Mouse (Mus musculus): Measurements from ENCODE around the gene Dpm3. TPM values are rescaled to one million over a fixed set of nuclear protein-coding genes. Genes with fewer than 3 reads are reported as not detected.

Dpm3 gene
- polyA plus RNA-seq, 1 experiment from 2014 or later = 129 TPM

- no peak overlapping the region for H3K27ac ChIP-seq
- H3K4me2 ChIP-seq = peak overlapping the region; percentile 56
- WGBS = 29% methylated on average over 1 of the region's 1 CpGs
- H3K9ac ChIP-seq = no peak overlapping the region
- H3K27me3 ChIP-seq (replicated peaks) = no peaks in the 10 kb centered on the region
- H3K4me1 ChIP-seq = no peaks in the 10 kb centered on the region
- no peak for ATAC-seq (ENCODE audit: insufficient read depth, low FRiP score, low read depth)
- no peaks in the 10 kb centered on the region for H3K36me3 ChIP-seq
- no peaks in the 10 kb centered on the region for H3K9me3 ChIP-seq
- H3K4me3 ChIP-seq (replicated peaks) = peak overlapping the region; percentile 20; the same call in 1 of the 2 replicates
Measured at GRCm38 (mm10) chr3:89300071-89300470, 40.9 kb downstream of the Dpm3 start.

GRCm38 (mm10) chr3:89300514-89300913, 41.4 kb downstream of the Dpm3 start:
- no peak overlapping the region for H3K9ac ChIP-seq
- no peak overlapping the region for H3K27ac ChIP-seq
- H3K36me3 ChIP-seq = no peaks in the 10 kb centered on the region
- no peaks in the 10 kb centered on the region for H3K4me1 ChIP-seq
- ATAC-seq (ENCODE audit: insufficient read depth, low FRiP score, low read depth) = no peak
- no peaks in the 10 kb centered on the region for H3K9me3 ChIP-seq
- no peaks in the 10 kb centered on the region for H3K27me3 ChIP-seq (replicated peaks)
- H3K4me2 ChIP-seq = peak overlapping the region; percentile 56; the same call in 1 of the 2 replicates
- 67% methylated on average over 2 of the region's 2 CpGs for WGBS
- H3K4me3 ChIP-seq (replicated peaks) = no peak overlapping the region

GRCm38 (mm10) chr3:89304440-89304839, 45.3 kb downstream of the Dpm3 start:
- no peaks in the 10 kb centered on the region for H3K9me3 ChIP-seq
- no peak overlapping the region for H3K4me3 ChIP-seq (replicated peaks)
- no peak for ATAC-seq (ENCODE audit: insufficient read depth, low FRiP score, low read depth)
- H3K27ac ChIP-seq = no peak overlapping the region
- 53% methylated on average over 6 of the region's 6 CpGs for WGBS
- H3K9ac ChIP-seq = no peak overlapping the region
- no peak overlapping the region for H3K4me2 ChIP-seq
- no peaks in the 10 kb centered on the region for H3K36me3 ChIP-seq
- 0 out of 2 replicates have a peak, but pooled peaks cover 2% of the 10 kb centered on the region for H3K4me1 ChIP-seq
- H3K27me3 ChIP-seq (replicated peaks) = no peaks in the 10 kb centered on the region

- no peak for ATAC-seq (ENCODE audit: insufficient read depth, low FRiP score, low read depth)
- H3K27ac ChIP-seq = no peak overlapping the region
- H3K27me3 ChIP-seq (replicated peaks) = no peaks in the 10 kb centered on the region
- no peak overlapping the region for H3K9ac ChIP-seq
- 0 out of 2 replicates have a peak, but pooled peaks cover 2% of the 10 kb centered on the region for H3K4me1 ChIP-seq
- no peak overlapping the region for H3K4me2 ChIP-seq
- H3K4me3 ChIP-seq (replicated peaks) = no peak overlapping the region
- H3K36me3 ChIP-seq = no peaks in the 10 kb centered on the region
- 73% methylated on average over 4 of the region's 4 CpGs for WGBS
- no peaks in the 10 kb centered on the region for H3K9me3 ChIP-seq
Measured at GRCm38 (mm10) chr3:89305105-89305504, 45.9 kb downstream of the Dpm3 start.

- Histone ChIP-seq H3K27ac (no peak overlapping the region), H3K27me3 (replicated peaks) (no peaks in the 10 kb centered on the region), H3K9ac (no peak overlapping the region), H3K4me2 (no peak overlapping the region), H3K4me1 (0 out of 2 replicates have a peak, but pooled peaks cover 2% of the 10 kb centered on the region), H3K9me3 (no peaks in the 10 kb centered on the region), H3K4me3 (replicated peaks) (no peak overlapping the region), H3K36me3 (no peaks in the 10 kb centered on the region)
- WGBS = 67% methylated on average over 8 of the region's 8 CpGs
- ATAC-seq (ENCODE audit: insufficient read depth, low FRiP score, low read depth) = no peak; the same call in 1 of the 2 replicates
Measured at GRCm38 (mm10) chr3:89305551-89306325, 46.6 kb downstream of the Dpm3 start.

GRCm38 (mm10) chr3:89308089-89308488, 48.9 kb downstream of the Dpm3 start:
- Histone ChIP-seq H3K9ac (no peak overlapping the region), H3K4me1 (0 out of 2 replicates have a peak, but pooled peaks cover 2% of the 10 kb centered on the region), H3K27me3 (replicated peaks) (no peaks in the 10 kb centered on the region), H3K4me3 (replicated peaks) (no peak overlapping the region), H3K27ac (no peak overlapping the region), H3K36me3 (no peaks in the 10 kb centered on the region), H3K9me3 (no peaks in the 10 kb centered on the region), H3K4me2 (no peak overlapping the region)
- 5% methylated on average over 9 of the region's 9 CpGs for WGBS
- ATAC-seq (ENCODE audit: insufficient read depth, low FRiP score, low read depth) = peak; percentile 67

- H3K9ac ChIP-seq = no peak overlapping the region
- peak overlapping the region; percentile 26; the same call in 1 of the 2 replicates for H3K27ac ChIP-seq
- H3K9me3 ChIP-seq = no peaks in the 10 kb centered on the region
- H3K27me3 ChIP-seq (replicated peaks) = peaks cover 17% of the 10 kb centered on the region
- no peak overlapping the region for H3K4me2 ChIP-seq
- no peak overlapping the region for H3K4me3 ChIP-seq (replicated peaks)
- peak; percentile 28; the same call in 1 of the 2 replicates for ATAC-seq (ENCODE audit: insufficient read depth, low FRiP score, low read depth)
- no peaks in the 10 kb centered on the region for H3K36me3 ChIP-seq
- WGBS = 65% methylated on average over 5 of the region's 5 CpGs
- peaks cover 34% of the 10 kb centered on the region for H3K4me1 ChIP-seq
Measured at GRCm38 (mm10) chr3:89314340-89314739, 55.2 kb downstream of the Dpm3 start.

GRCm38 (mm10) chr3:89314791-89315190, 55.6 kb downstream of the Dpm3 start:
- Histone ChIP-seq H3K36me3 (no peaks in the 10 kb centered on the region), H3K9ac (no peak overlapping the region), H3K4me3 (replicated peaks) (no peak overlapping the region), H3K27ac (no peak overlapping the region), H3K4me2 (peak overlapping the region; percentile 81), H3K4me1 (peaks cover 38% of the 10 kb centered on the region), H3K9me3 (no peaks in the 10 kb centered on the region), H3K27me3 (replicated peaks) (peaks cover 20% of the 10 kb centered on the region)
- 49% methylated on average over 2 of the region's 2 CpGs for WGBS
- ATAC-seq (ENCODE audit: insufficient read depth, low FRiP score, low read depth) = no peak

- Histone ChIP-seq H3K36me3 (no peaks in the 10 kb centered on the region), H3K4me1 (peaks cover 42% of the 10 kb centered on the region), H3K27ac (no peak overlapping the region), H3K4me2 (peak overlapping the region; percentile 81), H3K9me3 (no peaks in the 10 kb centered on the region), H3K9ac (no peak overlapping the region), H3K4me3 (replicated peaks) (peak overlapping the region; percentile 37), H3K27me3 (replicated peaks) (peaks cover 22% of the 10 kb centered on the region)
- WGBS = 7% methylated on average over 26 of the region's 26 CpGs
- ATAC-seq (ENCODE audit: insufficient read depth, low FRiP score, low read depth) = 0 out of 2 replicates have a peak, but pooled peaks have one; percentile 8
Measured at GRCm38 (mm10) chr3:89315195-89315929, 56.2 kb downstream of the Dpm3 start.

- ATAC-seq (ENCODE audit: insufficient read depth, low FRiP score, low read depth) = peak; percentile 68
- peak overlapping the region; percentile 81 for H3K4me2 ChIP-seq
- no peaks in the 10 kb centered on the region for H3K36me3 ChIP-seq
- H3K9ac ChIP-seq = no peak overlapping the region
- H3K27me3 ChIP-seq (replicated peaks) = peaks cover 31% of the 10 kb centered on the region
- 12% methylated on average over 40 of the region's 40 CpGs for WGBS
- peak overlapping the region; percentile 37 for H3K4me3 ChIP-seq (replicated peaks)
- peaks cover 51% of the 10 kb centered on the region for H3K4me1 ChIP-seq
- peak overlapping the region; percentile 31; the same call in 1 of the 2 replicates for H3K27ac ChIP-seq
- H3K9me3 ChIP-seq = no peaks in the 10 kb centered on the region
Measured at GRCm38 (mm10) chr3:89315930-89316831, 57.0 kb downstream of the Dpm3 start.
